In genomic region chr5:37898041-37898615, GRCm38 (mm10) we compare ENCODE assay signal across 23 mouse cellular contexts.
DNase-seq lines count a peak whose midpoint lies in the region; ATAC-seq and TF ChIP-seq lines count a peak whose summit lies in the region.
"Had no signal": no experiment of that assay in that cellular context is flagged by ENCODE, and none has a peak within 500 bp of the region (broad histone marks: within the 10 kb centered on the region; RNA-seq: fewer than 3 reads in every experiment).

No protein-coding gene starts in this region.

- no peaks in the 10 kb centered on the region for H3K36me3 ChIP-seq in forebrain, embryonic 10.5 days (replicated peaks)
- no peaks in the 10 kb centered on the region for H3K36me3 ChIP-seq in forebrain, postnatal 0 days (ENCODE audit: insufficient read depth)
- H3K36me3 ChIP-seq in embryonic facial prominence, embryonic 10.5 days (replicated peaks), result no peaks in the 10 kb centered on the region
- no peaks in the 10 kb centered on the region for H3K36me3 ChIP-seq in hindbrain, embryonic 13.5 days
- no peaks in the 10 kb centered on the region for H3K36me3 ChIP-seq in limb, embryonic 13.5 days
- H3K36me3 ChIP-seq in liver, postnatal 0 days (replicated peaks; ENCODE audit: insufficient read depth, low read length), result no peaks in the 10 kb centered on the region
- H3K36me3 ChIP-seq: G1E; intestine, embryonic 15.5 days; neural tube, embryonic 13.5 days had no signal

- no peak for TF ChIP-seq CTCF in forebrain, postnatal 0 days (IDR thresholded peaks at IDR 0.05; ENCODE audit: low read depth)
- no peak for TF ChIP-seq CTCF in liver, postnatal 0 days (IDR thresholded peaks at IDR 0.05; ENCODE audit: low read depth)

- 0 out of 2 replicates have a peak overlapping the region, but pooled peaks have one; percentile 9 for H3K27ac ChIP-seq in forebrain, embryonic 10.5 days
- no peak overlapping the region for H3K27ac ChIP-seq in forebrain, postnatal 0 days (ENCODE audit: low read depth, low read length)
- H3K27ac ChIP-seq in embryonic facial prominence, embryonic 10.5 days (replicated peaks), result peak overlapping the region; percentile 16; the same call in 1 of the 2 replicates
- H3K27ac ChIP-seq in hindbrain, embryonic 13.5 days, result peak overlapping the region; percentile 30; the same call in 1 of the 2 replicates
- 0 out of 2 replicates have a peak overlapping the region, but pooled peaks have one; percentile 6 for H3K27ac ChIP-seq in limb, embryonic 13.5 days
- H3K27ac ChIP-seq in liver, postnatal 0 days (ENCODE audit: low read depth), result no peak overlapping the region
- H3K27ac ChIP-seq: intestine, embryonic 15.5 days; left cerebral cortex, adult 2 months; liver, embryonic 14.5 days; neural tube, embryonic 13.5 days had no signal

- H3K4me3 ChIP-seq in forebrain, embryonic 10.5 days, result no peak overlapping the region
- no peak overlapping the region for H3K4me3 ChIP-seq in forebrain, postnatal 0 days (ENCODE audit: low read depth, low read length)
- no peak overlapping the region for H3K4me3 ChIP-seq in embryonic facial prominence, embryonic 10.5 days
- H3K4me3 ChIP-seq in hindbrain, embryonic 13.5 days, result no peak overlapping the region
- no peak overlapping the region for H3K4me3 ChIP-seq in limb, embryonic 13.5 days
- no peak overlapping the region for H3K4me3 ChIP-seq in liver, postnatal 0 days (ENCODE audit: low read depth, low read length)
- H3K4me3 ChIP-seq: intestine, embryonic 15.5 days; left cerebral cortex, adult 2 months; neural tube, embryonic 13.5 days had no signal

- no peak for DNase-seq in forebrain, embryonic 10.5 days (ENCODE audit: extremely low spot score, low spot score)
- no peak for DNase-seq in forebrain, postnatal 0 days
- DNase-seq in embryonic facial prominence, embryonic 10.5 days (ENCODE audit: low spot score), result no peak
- DNase-seq in liver, postnatal 0 days, result no peak
- DNase-seq in neural tube, embryonic 10.5 days (ENCODE audit: extremely low spot score, low spot score), result no peak
- no peak for DNase-seq in heart, adult 9 months (ENCODE audit: low spot score in 2 of 2)
- DNase-seq: adrenal gland, postnatal 14 days; cerebellum, adult 18-20 months; gastrocnemius, postnatal 10 days; heart, adult 11 months; heart, postnatal 36 days; kidney, adult 9 months; kidney, postnatal 25 days; right cerebral cortex, postnatal 14 days had no signal

- no peaks in the 10 kb centered on the region for H3K9me3 ChIP-seq in forebrain, embryonic 10.5 days
- H3K9me3 ChIP-seq in forebrain, postnatal 0 days (ENCODE audit: low read length), result no peaks in the 10 kb centered on the region
- no peaks in the 10 kb centered on the region for H3K9me3 ChIP-seq in embryonic facial prominence, embryonic 10.5 days
- H3K9me3 ChIP-seq in hindbrain, embryonic 13.5 days, result no peaks in the 10 kb centered on the region
- H3K9me3 ChIP-seq in limb, embryonic 13.5 days, result no peaks in the 10 kb centered on the region
- no peaks in the 10 kb centered on the region for H3K9me3 ChIP-seq in liver, postnatal 0 days (ENCODE audit: low read length)
- H3K9me3 ChIP-seq: intestine, embryonic 15.5 days; neural tube, embryonic 13.5 days had no signal

- no peak for TF ChIP-seq EP300 in liver, postnatal 0 days (IDR thresholded peaks at IDR 0.05; ENCODE audit: low read depth)

- WGBS in forebrain, embryonic 10.5 days, result 63% methylated on average over 12 of the region's 12 CpGs
- 41% methylated on average over 12 of the region's 12 CpGs for whole genome bisulfite sequencing in forebrain, postnatal 0 days
- WGBS in embryonic facial prominence, embryonic 10.5 days, result 58% methylated on average over 12 of the region's 12 CpGs
- WGBS in hindbrain, embryonic 13.5 days, result 40% methylated on average over 11 of the region's 12 CpGs
- 39% methylated on average over 12 of the region's 12 CpGs for WGBS in limb, embryonic 13.5 days
- 67% methylated on average over 12 of the region's 12 CpGs for WGBS in liver, postnatal 0 days (ENCODE audit: insufficient replicate concordance)

- no peak for ATAC-seq in forebrain, postnatal 0 days
- no peak for ATAC-seq in hindbrain, embryonic 13.5 days (ENCODE audit: low FRiP score)
- no peak for ATAC-seq in limb, embryonic 13.5 days (ENCODE audit: low FRiP score, low read depth)
- ATAC-seq in liver, postnatal 0 days, result no peak
- ATAC-seq: activated CD4-positive, CD25-positive, alpha-beta regulatory T cell, adult 4 months; intestine, embryonic 15.5 days; lung, postnatal 0 days had no signal

- no peak overlapping the region for H3K4me2 ChIP-seq in forebrain, postnatal 0 days (ENCODE audit: low read depth)
- no peak overlapping the region for H3K4me2 ChIP-seq in hindbrain, embryonic 13.5 days
- no peak overlapping the region for H3K4me2 ChIP-seq in limb, embryonic 13.5 days (replicated peaks)
- no peak overlapping the region for H3K4me2 ChIP-seq in liver, postnatal 0 days (ENCODE audit: low read depth, low read length)
- H3K4me2 ChIP-seq: intestine, embryonic 15.5 days; neural tube, embryonic 13.5 days had no signal

- H3K27me3 ChIP-seq in forebrain, embryonic 10.5 days (ENCODE audit: poor library complexity, severe bottlenecking), result peaks cover 99% of the 10 kb centered on the region
- peaks cover 77% of the 10 kb centered on the region for H3K27me3 ChIP-seq in forebrain, postnatal 0 days (ENCODE audit: insufficient read depth, low read length)
- H3K27me3 ChIP-seq in embryonic facial prominence, embryonic 10.5 days (replicated peaks; ENCODE audit: low read depth, poor library complexity, severe bottlenecking), result peaks cover 93% of the 10 kb centered on the region
- H3K27me3 ChIP-seq in hindbrain, embryonic 13.5 days, result peaks cover 90% of the 10 kb centered on the region
- peaks cover 93% of the 10 kb centered on the region for H3K27me3 ChIP-seq in limb, embryonic 13.5 days
- peaks cover 53% of the 10 kb centered on the region for H3K27me3 ChIP-seq in liver, postnatal 0 days (ENCODE audit: insufficient read depth, low read length)

- peaks cover 75% of the 10 kb centered on the region for H3K4me1 ChIP-seq in forebrain, embryonic 10.5 days
- H3K4me1 ChIP-seq in forebrain, postnatal 0 days (ENCODE audit: insufficient read depth), result 0 out of 2 replicates have a peak, but pooled peaks cover 5% of the 10 kb centered on the region
- H3K4me1 ChIP-seq in embryonic facial prominence, embryonic 10.5 days, result peaks cover 83% of the 10 kb centered on the region
- peaks cover 59% of the 10 kb centered on the region for H3K4me1 ChIP-seq in hindbrain, embryonic 13.5 days (replicated peaks)
- H3K4me1 ChIP-seq in limb, embryonic 13.5 days, result peaks cover 70% of the 10 kb centered on the region
- H3K4me1 ChIP-seq in liver, postnatal 0 days (ENCODE audit: insufficient read depth), result peaks cover 3% of the 10 kb centered on the region; the same call in 1 of the 2 replicates

- no peak overlapping the region for H3K9ac ChIP-seq in forebrain, postnatal 0 days
- no peak overlapping the region for H3K9ac ChIP-seq in hindbrain, embryonic 13.5 days
- H3K9ac ChIP-seq in limb, embryonic 13.5 days, result no peak overlapping the region
- no peak overlapping the region for H3K9ac ChIP-seq in liver, postnatal 0 days (replicated peaks)
- H3K9ac ChIP-seq: intestine, embryonic 15.5 days; liver, embryonic 14.5 days; neural tube, embryonic 13.5 days had no signal

Comparison
In these comparisons a context has a peak if more than half of its experiments do, and no peak if none do; other contexts are left out.
1. H3K27ac ChIP-seq: peak in forebrain, embryonic 10.5 days (single experiment), embryonic facial prominence, embryonic 10.5 days (single experiment), hindbrain, embryonic 13.5 days (single experiment) and limb, embryonic 13.5 days (single experiment); none in forebrain, postnatal 0 days (single experiment) and liver, postnatal 0 days (single experiment).